10 mouse cellular contexts compared by ENCODE assay signal in the genomic region with DNA sequence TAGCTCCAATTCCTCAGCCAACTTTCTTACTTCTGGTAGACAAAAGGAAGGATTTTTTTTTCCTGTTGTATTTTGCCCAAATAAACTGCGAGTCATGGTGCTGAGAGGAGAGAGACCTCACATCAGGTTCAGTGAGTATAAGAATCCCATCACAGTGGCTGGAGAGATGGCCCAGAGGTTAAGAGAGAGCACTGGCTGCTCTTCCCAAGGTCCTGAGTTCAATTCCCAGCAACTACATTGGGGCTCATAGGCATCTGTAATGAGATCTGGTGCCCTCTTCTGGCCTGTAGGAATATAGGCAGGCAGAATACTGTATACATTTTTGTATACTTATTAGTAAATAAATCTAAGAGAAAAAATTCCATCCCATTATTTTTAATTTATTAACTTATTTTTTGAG. TPM values are rescaled to one million over a fixed set of nuclear protein-coding genes. Genes with fewer than 3 reads are reported as not detected.
A peak's percentile ranks its signal among the peaks of the same experiment; 100 is the strongest.
DNase-seq lines count a peak whose midpoint lies in the region; ATAC-seq and TF ChIP-seq lines count a peak whose summit lies in the region.
"Had no signal": no experiment of that assay in that cellular context is flagged by ENCODE, and none has a peak within 500 bp of the region (broad histone marks: within the 10 kb centered on the region; RNA-seq: fewer than 3 reads in every experiment).

No protein-coding gene starts in this region.

- no peak for DNase-seq in hindbrain, embryonic 10.5 days (ENCODE audit: low spot score)
- no peak for DNase-seq in neural tube, embryonic 10.5 days (ENCODE audit: extremely low spot score, low spot score)
- no peak for DNase-seq in stomach, postnatal 0 days (ENCODE audit: low spot score)
- DNase-seq in cerebellum, adult 11-12 months = no peak
- DNase-seq in right cerebral cortex, postnatal 25 days = no peak
- DNase-seq: thymus, postnatal 4 days had no signal

- no peaks in the 10 kb centered on the region for H3K27me3 ChIP-seq in hindbrain, embryonic 13.5 days
- H3K27me3 ChIP-seq in hindbrain, embryonic 10.5 days (ENCODE audit: insufficient read depth, poor library complexity, severe bottlenecking) = peaks cover 5% of the 10 kb centered on the region; the same call in 1 of the 2 replicates
- no peaks in the 10 kb centered on the region for H3K27me3 ChIP-seq in neural tube, embryonic 15.5 days (replicated peaks)
- H3K27me3 ChIP-seq in heart, embryonic 16.5 days (ENCODE audit: control insufficient read depth, insufficient read depth, low read length) = no peaks in the 10 kb centered on the region
- no peaks in the 10 kb centered on the region for H3K27me3 ChIP-seq in stomach, postnatal 0 days (ENCODE audit: control insufficient read depth, insufficient read depth, low read length)

- H3K4me3 ChIP-seq in hindbrain, embryonic 13.5 days = no peak overlapping the region
- H3K4me3 ChIP-seq in hindbrain, embryonic 10.5 days = no peak overlapping the region
- H3K4me3 ChIP-seq in neural tube, embryonic 15.5 days (replicated peaks) = no peak overlapping the region
- no peak overlapping the region for H3K4me3 ChIP-seq in heart, embryonic 16.5 days (ENCODE audit: low read length)
- H3K4me3 ChIP-seq in stomach, postnatal 0 days (ENCODE audit: low read depth, low read length) = no peak overlapping the region
- H3K4me3 ChIP-seq: midbrain, embryonic 12.5 days had no signal

- WGBS in hindbrain, embryonic 13.5 days = 93% methylated on average over 1 of the region's 1 CpGs
- WGBS in hindbrain, embryonic 10.5 days = 98% methylated on average over 1 of the region's 1 CpGs
- 93% methylated on average over 1 of the region's 1 CpGs for WGBS in neural tube, embryonic 15.5 days
- 82% methylated on average over 1 of the region's 1 CpGs for WGBS in heart, embryonic 16.5 days
- WGBS in stomach, postnatal 0 days = 81% methylated on average over 1 of the region's 1 CpGs

- no peak for TF ChIP-seq EP300 in stomach, postnatal 0 days (optimal IDR thresholded peaks at IDR 0.05)

- peak; percentile 74 for TF ChIP-seq CTCF in stomach, postnatal 0 days (IDR thresholded peaks at IDR 0.05; ENCODE audit: low read depth)

- H3K36me3 ChIP-seq in hindbrain, embryonic 13.5 days = no peaks in the 10 kb centered on the region
- H3K36me3 ChIP-seq in hindbrain, embryonic 10.5 days = no peaks in the 10 kb centered on the region
- no peaks in the 10 kb centered on the region for H3K36me3 ChIP-seq in neural tube, embryonic 15.5 days
- no peaks in the 10 kb centered on the region for H3K36me3 ChIP-seq in heart, embryonic 16.5 days (ENCODE audit: control insufficient read depth, insufficient read depth)
- H3K36me3 ChIP-seq in stomach, postnatal 0 days (ENCODE audit: control insufficient read depth, insufficient read depth, low read length) = no peaks in the 10 kb centered on the region
- H3K36me3 ChIP-seq: midbrain, embryonic 12.5 days had no signal

- no peak for ATAC-seq in hindbrain, embryonic 13.5 days (ENCODE audit: low FRiP score)
- ATAC-seq in neural tube, embryonic 15.5 days (ENCODE audit: low FRiP score) = no peak
- ATAC-seq in heart, embryonic 16.5 days (replicated peaks; ENCODE audit: extremely low read depth, insufficient read depth, low FRiP score) = no peak
- no peak for ATAC-seq in stomach, postnatal 0 days (ENCODE audit: low FRiP score, low TSS enrichment)

- no peak overlapping the region for H3K9ac ChIP-seq in hindbrain, embryonic 13.5 days
- no peak overlapping the region for H3K9ac ChIP-seq in neural tube, embryonic 15.5 days (replicated peaks)
- peak overlapping the region; percentile 59; the same call in 1 of the 2 replicates for H3K9ac ChIP-seq in heart, embryonic 16.5 days (ENCODE audit: low read length)
- no peak overlapping the region for H3K9ac ChIP-seq in stomach, postnatal 0 days (ENCODE audit: low read length)

- peaks cover 63% of the 10 kb centered on the region for H3K4me1 ChIP-seq in hindbrain, embryonic 13.5 days (replicated peaks)
- H3K4me1 ChIP-seq in hindbrain, embryonic 10.5 days (replicated peaks) = peaks cover 70% of the 10 kb centered on the region
- peaks cover 68% of the 10 kb centered on the region for H3K4me1 ChIP-seq in neural tube, embryonic 15.5 days
- H3K4me1 ChIP-seq in heart, embryonic 16.5 days (ENCODE audit: control insufficient read depth, insufficient read depth, low read length) = peaks cover 61% of the 10 kb centered on the region
- peaks cover 20% of the 10 kb centered on the region for H3K4me1 ChIP-seq in stomach, postnatal 0 days (replicated peaks; ENCODE audit: control insufficient read depth, insufficient read depth)

- no peaks in the 10 kb centered on the region for H3K9me3 ChIP-seq in hindbrain, embryonic 13.5 days
- H3K9me3 ChIP-seq in hindbrain, embryonic 10.5 days = no peaks in the 10 kb centered on the region
- no peaks in the 10 kb centered on the region for H3K9me3 ChIP-seq in neural tube, embryonic 15.5 days (replicated peaks)
- no peaks in the 10 kb centered on the region for H3K9me3 ChIP-seq in heart, embryonic 16.5 days (replicated peaks; ENCODE audit: control insufficient read depth, low read length)
- H3K9me3 ChIP-seq in stomach, postnatal 0 days (ENCODE audit: control insufficient read depth, low read length) = no peaks in the 10 kb centered on the region
- H3K9me3 ChIP-seq: midbrain, embryonic 12.5 days had no signal

- peak overlapping the region; percentile 35; the same call in 1 of the 2 replicates for H3K27ac ChIP-seq in hindbrain, embryonic 13.5 days
- no peak overlapping the region for H3K27ac ChIP-seq in hindbrain, embryonic 10.5 days
- H3K27ac ChIP-seq in neural tube, embryonic 15.5 days (replicated peaks) = 0 out of 2 replicates have a peak overlapping the region, but pooled peaks have one; percentile 84
- peak overlapping the region; percentile 99 for H3K27ac ChIP-seq in heart, embryonic 16.5 days (ENCODE audit: low read length)
- peak overlapping the region; percentile 75 for H3K27ac ChIP-seq in stomach, postnatal 0 days (replicated peaks)

- no peak overlapping the region for H3K4me2 ChIP-seq in hindbrain, embryonic 13.5 days
- H3K4me2 ChIP-seq in neural tube, embryonic 15.5 days = no peak overlapping the region
- peak overlapping the region; percentile 65 for H3K4me2 ChIP-seq in heart, embryonic 16.5 days (ENCODE audit: low read depth, low read length)
- H3K4me2 ChIP-seq in stomach, postnatal 0 days (replicated peaks; ENCODE audit: low read depth) = no peak overlapping the region

RNA-seq across cellular contexts. Expression of a gene that starts 7.6 kb away (rescaled TPM):
- polyA plus RNA-seq in hindbrain, embryonic 13.5 days (2015; fragmentation: Nextera tagmentation; extraction: Ambion mirVana) = 31.5 and 33.0 TPM in 2 replicates
- polyA plus RNA-seq in hindbrain, embryonic 10.5 days (2016; fragmentation: Nextera tagmentation; extraction: Ambion mirVana) = 24.4 and 25.2 TPM in 2 replicates
- polyA plus RNA-seq in neural tube, embryonic 15.5 days (2015; fragmentation: Nextera tagmentation; extraction: Ambion mirVana) = 27.5 and 30.1 TPM in 2 replicates
- 15.2 and 15.5 TPM in 2 replicates for polyA plus RNA-seq in heart, embryonic 16.5 days (2015; fragmentation: Nextera tagmentation; extraction: Ambion mirVana)
- polyA plus RNA-seq in stomach, postnatal 0 days (2015; fragmentation: Nextera tagmentation; extraction: Ambion mirVana) = 11.3 and 13.8 TPM in 2 replicates

RNA-seq across cellular contexts. Expression of a gene that starts 12.6 kb away (rescaled TPM):
- 1.9 and 2.4 TPM in 2 replicates for polyA plus RNA-seq in hindbrain, embryonic 13.5 days (2015; fragmentation: Nextera tagmentation; extraction: Ambion mirVana)
- polyA plus RNA-seq in hindbrain, embryonic 10.5 days (2016; fragmentation: Nextera tagmentation; extraction: Ambion mirVana) = 1.2 and 1.5 TPM in 2 replicates
- 3.8 and 4.0 TPM in 2 replicates for polyA plus RNA-seq in neural tube, embryonic 15.5 days (2015; fragmentation: Nextera tagmentation; extraction: Ambion mirVana)
- polyA plus RNA-seq in heart, embryonic 16.5 days (2015; fragmentation: Nextera tagmentation; extraction: Ambion mirVana) = 7.0 and 8.2 TPM in 2 replicates
- polyA plus RNA-seq in stomach, postnatal 0 days (2015; fragmentation: Nextera tagmentation; extraction: Ambion mirVana) = 7.5 and 7.9 TPM in 2 replicates

RNA-seq across cellular contexts. Expression of a gene that starts 17.0 kb away (rescaled TPM):
- 48.7 and 50.2 TPM in 2 replicates for polyA plus RNA-seq in hindbrain, embryonic 13.5 days (2015; fragmentation: Nextera tagmentation; extraction: Ambion mirVana)
- polyA plus RNA-seq in hindbrain, embryonic 10.5 days (2016; fragmentation: Nextera tagmentation; extraction: Ambion mirVana) = 49.5 and 55.9 TPM in 2 replicates
- 44.3 and 46.8 TPM in 2 replicates for polyA plus RNA-seq in neural tube, embryonic 15.5 days (2015; fragmentation: Nextera tagmentation; extraction: Ambion mirVana)
- 23.4 and 24.0 TPM in 2 replicates for polyA plus RNA-seq in heart, embryonic 16.5 days (2015; fragmentation: Nextera tagmentation; extraction: Ambion mirVana)
- 12.4 and 14.8 TPM in 2 replicates for polyA plus RNA-seq in stomach, postnatal 0 days (2015; fragmentation: Nextera tagmentation; extraction: Ambion mirVana)

RNA-seq across cellular contexts. Expression of a gene that starts 47.3 kb away (rescaled TPM):
- polyA plus RNA-seq in hindbrain, embryonic 13.5 days (2015; fragmentation: Nextera tagmentation; extraction: Ambion mirVana) = 117 and 122 TPM in 2 replicates
- 12.8 and 22.2 TPM in 2 replicates for polyA plus RNA-seq in hindbrain, embryonic 10.5 days (2016; fragmentation: Nextera tagmentation; extraction: Ambion mirVana)
- polyA plus RNA-seq in neural tube, embryonic 15.5 days (2015; fragmentation: Nextera tagmentation; extraction: Ambion mirVana) = 104 and 125 TPM in 2 replicates
- 37.5 and 40.2 TPM in 2 replicates for polyA plus RNA-seq in heart, embryonic 16.5 days (2015; fragmentation: Nextera tagmentation; extraction: Ambion mirVana)
- 24.0 and 24.5 TPM in 2 replicates for polyA plus RNA-seq in stomach, postnatal 0 days (2015; fragmentation: Nextera tagmentation; extraction: Ambion mirVana)

RNA-seq across cellular contexts. Expression of a gene that starts 48.9 kb away (rescaled TPM):
- polyA plus RNA-seq in hindbrain, embryonic 13.5 days (2015; fragmentation: Nextera tagmentation; extraction: Ambion mirVana) = 6.2 and 7.0 TPM in 2 replicates
- 1.1 and 2.2 TPM in 2 replicates for polyA plus RNA-seq in hindbrain, embryonic 10.5 days (2016; fragmentation: Nextera tagmentation; extraction: Ambion mirVana)
- 12.5 and 13.7 TPM in 2 replicates for polyA plus RNA-seq in neural tube, embryonic 15.5 days (2015; fragmentation: Nextera tagmentation; extraction: Ambion mirVana)
- polyA plus RNA-seq in heart, embryonic 16.5 days (2015; fragmentation: Nextera tagmentation; extraction: Ambion mirVana) = 1.0 and 1.1 TPM in 2 replicates
- polyA plus RNA-seq in stomach, postnatal 0 days (2015; fragmentation: Nextera tagmentation; extraction: Ambion mirVana) = 6.9 and 7.7 TPM in 2 replicates
